Mouse (Mus musculus) neural tube, embryonic 12.5 days (tissue): ENCODE data around the gene Lrrn2. TPM values are rescaled to one million over a fixed set of nuclear protein-coding genes. Genes with fewer than 3 reads are reported as not detected.

ENCODE experiments used
- ATAC-seq: fragments of 200-750 bp; cut with Nextera tagmentation; 2 replicates; pipeline ENCODE4 v1.8.0; 2017; ENCODE audit warnings: low read depth, mild to moderate bottlenecking, moderate TSS enrichment, moderate library complexity; ENCODE audit not compliant: low FRiP score
- H3K27ac ChIP-seq: fragments of 300-500 bp; sonication (generic); 2 replicates; pipeline ENCODE4 v1.5.1; 2016
- H3K27me3 ChIP-seq: fragments of 300-500 bp; sonication (generic); replicated peaks from 2 replicates; pipeline ENCODE4 v1.6.1; 2016; ENCODE audit warnings: mild to moderate bottlenecking
- H3K36me3 ChIP-seq: fragments of 300-500 bp; sonication (generic); 2 replicates; pipeline ENCODE4 v1.6.1; 2016; ENCODE audit warnings: mild to moderate bottlenecking
- H3K4me1 ChIP-seq: fragments of 300-500 bp; sonication (generic); 2 replicates; pipeline ENCODE4 v1.6.1; 2016
- H3K4me2 ChIP-seq: fragments of 300-500 bp; sonication (generic); replicated peaks from 2 replicates; pipeline ENCODE4 v1.6.1; 2016; ENCODE audit warnings: mild to moderate bottlenecking
- H3K4me3 ChIP-seq: fragments of 300-500 bp; sonication (generic); 2 replicates; pipeline ENCODE4 v1.5.1; 2016
- H3K9ac ChIP-seq: fragments of 300-500 bp; sonication (generic); 2 replicates; pipeline ENCODE4 v1.6.1; 2016; ENCODE audit warnings: mild to moderate bottlenecking
- H3K9me3 ChIP-seq: fragments of 300-500 bp; sonication (generic); 2 replicates; pipeline ENCODE4 v1.6.1; 2016; ENCODE audit warnings: mild to moderate bottlenecking
- WGBS: fragments of 180-500 bp; shearing (Covaris S2); methylation state at CpG from one replicate; pipeline ENCODE4 v1.1.7; 2016; 5-methylcytosine and 5-hydroxymethylcytosine counted together
- polyA plus RNA-seq: library from polyadenylated mRNA; unstranded; fragments of >200 nt; fragmentation: Nextera tagmentation; extraction: Ambion mirVana; gene quantifications from 2 replicates; pipeline ENCODE4 v1.2.1, GENCODE M21; 2016

Lrrn2 gene
- polyA plus RNA-seq, 1 experiment from 2014 or later = 19.7 TPM

DNA sequence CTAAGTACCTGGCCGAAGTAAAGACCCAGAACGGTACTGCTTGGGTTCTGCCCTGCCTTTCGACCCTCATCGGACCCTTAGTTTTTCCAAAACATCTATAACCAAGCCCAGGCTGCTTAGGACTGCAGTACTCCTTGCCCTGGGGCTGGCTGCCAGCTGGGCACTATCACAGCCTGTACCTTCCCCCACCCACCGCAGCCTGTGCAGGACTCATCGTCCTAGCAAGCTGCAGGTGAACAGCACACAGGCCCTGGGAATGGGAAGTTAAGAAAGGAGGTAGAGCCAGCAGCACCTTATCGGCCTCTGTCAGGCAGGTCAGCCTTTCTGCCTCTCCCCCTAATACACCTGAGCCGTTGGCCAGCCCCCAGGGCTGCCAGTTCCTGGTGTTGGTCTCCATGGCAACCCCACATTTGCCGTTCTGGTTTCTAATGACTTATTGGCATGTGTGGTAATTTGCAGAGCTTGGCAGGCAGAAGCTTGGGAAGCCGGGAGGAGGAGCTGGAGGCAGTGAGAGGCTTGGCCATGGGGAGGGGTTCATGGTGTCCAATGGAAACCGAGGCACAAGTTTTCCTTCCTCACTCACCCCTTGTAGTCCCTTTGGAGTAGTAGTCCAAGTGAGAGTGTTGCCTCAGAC is 10.2 kb downstream of the Lrrn2 start:
- WGBS = 70% methylated on average over 11 of the region's 11 CpGs
- 0 out of 2 replicates have a peak, but pooled peaks cover 7% of the 10 kb centered on the region for H3K36me3 ChIP-seq
- H3K27ac ChIP-seq = no peak overlapping the region
- ATAC-seq = no peak
- peaks cover 13% of the 10 kb centered on the region for H3K4me1 ChIP-seq
- no peak overlapping the region for H3K4me3 ChIP-seq
- no peak overlapping the region for H3K4me2 ChIP-seq
- no peaks in the 10 kb centered on the region for H3K9me3 ChIP-seq
- H3K9ac ChIP-seq = no peak overlapping the region
- H3K27me3 ChIP-seq = no peaks in the 10 kb centered on the region; the same call in 1 of the 2 replicates

DNA sequence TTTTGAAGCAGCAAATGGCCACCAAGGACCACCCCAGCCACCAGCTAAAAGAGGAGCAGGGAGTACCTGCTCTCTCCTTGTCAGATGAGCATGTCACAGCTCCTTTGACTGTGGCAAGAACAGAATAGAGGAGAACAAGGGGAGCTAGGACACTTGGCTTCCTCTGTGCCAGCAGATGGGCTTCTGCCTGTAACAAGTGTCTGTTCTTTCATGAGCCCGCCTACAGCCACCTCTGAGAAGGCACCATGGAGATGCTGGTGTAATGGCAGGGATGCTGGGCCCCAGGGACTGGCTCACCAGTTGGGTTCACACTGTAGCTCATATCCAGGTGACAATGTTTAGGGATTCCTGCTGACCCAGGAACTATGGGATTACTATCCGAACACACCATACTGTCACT is 12.0 kb downstream of the Lrrn2 start:
- Histone ChIP-seq H3K9ac (no peak overlapping the region), H3K4me3 (no peak overlapping the region), H3K4me2 (no peak overlapping the region), H3K4me1 (peaks cover 8% of the 10 kb centered on the region), H3K27ac (no peak overlapping the region), H3K27me3 (no peaks in the 10 kb centered on the region), H3K36me3 (0 out of 2 replicates have a peak, but pooled peaks cover 7% of the 10 kb centered on the region), H3K9me3 (no peaks in the 10 kb centered on the region)
- 89% methylated on average over 2 of the region's 2 CpGs for WGBS
- no peak for ATAC-seq

DNA sequence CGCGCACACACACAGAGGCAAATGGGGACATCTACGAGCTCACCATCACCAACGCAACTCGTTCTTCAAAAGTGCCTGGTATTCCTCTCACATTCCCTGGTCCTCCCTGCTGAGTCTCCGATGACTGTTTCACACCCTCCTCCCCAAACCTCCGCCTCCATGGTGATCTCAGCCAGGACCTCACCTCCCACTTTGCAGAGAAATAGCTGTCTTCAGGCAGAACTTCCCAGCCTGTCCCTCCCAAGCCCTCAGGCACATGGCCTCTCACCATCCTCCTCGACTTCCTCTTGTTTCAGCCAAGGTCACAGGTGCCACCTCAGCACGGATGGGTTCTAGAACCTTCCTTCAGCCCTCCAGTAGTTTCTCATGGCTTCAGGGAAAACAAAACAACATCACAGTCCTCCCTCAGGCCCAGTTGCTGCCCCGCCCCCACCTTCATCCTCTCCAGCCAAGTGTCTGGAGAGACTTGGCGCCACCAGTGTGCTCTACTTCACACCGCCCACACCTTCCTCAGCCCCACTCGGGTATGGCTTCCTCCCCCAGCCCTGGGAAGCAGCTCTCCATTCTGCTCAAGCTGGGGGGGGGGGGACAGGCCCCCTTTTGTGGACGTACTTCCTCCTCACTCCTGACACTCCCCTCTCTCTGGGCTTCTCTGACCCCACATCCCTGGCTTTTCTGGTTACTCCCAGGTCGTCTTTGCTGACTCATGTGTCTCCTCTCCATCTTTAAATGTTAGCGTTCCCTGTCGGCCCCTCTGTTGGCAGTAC is 13.4 kb downstream of the Lrrn2 start:
- H3K9me3 ChIP-seq = no peaks in the 10 kb centered on the region
- H3K27ac ChIP-seq = no peak overlapping the region
- 73% methylated on average over 17 of the region's 17 CpGs for WGBS
- 0 out of 2 replicates have a peak, but pooled peaks cover 7% of the 10 kb centered on the region for H3K36me3 ChIP-seq
- ATAC-seq = no peak
- H3K27me3 ChIP-seq = no peaks in the 10 kb centered on the region
- H3K4me2 ChIP-seq = no peak overlapping the region
- no peak overlapping the region for H3K4me3 ChIP-seq
- no peak overlapping the region for H3K9ac ChIP-seq
- H3K4me1 ChIP-seq = peaks cover 8% of the 10 kb centered on the region

DNA sequence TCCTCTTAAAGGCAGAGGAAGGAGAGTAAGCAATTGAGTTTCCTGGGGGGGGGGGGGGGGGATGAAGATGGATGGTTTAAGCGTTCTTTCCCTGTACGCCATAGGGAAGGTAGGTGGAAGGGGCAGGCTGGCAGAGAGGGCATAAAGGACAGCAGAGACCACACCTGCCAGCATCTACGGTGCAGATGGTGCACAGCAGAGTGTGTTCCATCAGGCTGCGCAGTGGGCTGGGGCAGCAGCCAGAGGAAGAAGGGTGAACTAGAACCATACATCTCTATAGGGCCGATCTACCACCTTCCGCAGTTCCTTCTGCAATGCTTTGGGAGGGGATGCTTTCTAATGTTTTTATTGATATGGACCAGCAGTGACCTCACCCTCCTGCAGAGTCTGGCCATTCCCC is 19.0 kb downstream of the Lrrn2 start:
- Histone ChIP-seq H3K4me3 (no peak overlapping the region), H3K9ac (no peak overlapping the region), H3K4me2 (no peak overlapping the region), H3K27me3 (no peaks in the 10 kb centered on the region), H3K9me3 (no peaks in the 10 kb centered on the region), H3K27ac (no peak overlapping the region), H3K36me3 (no peaks in the 10 kb centered on the region), H3K4me1 (peaks cover 20% of the 10 kb centered on the region)
- no peak for ATAC-seq
- WGBS = 86% methylated on average over 6 of the region's 6 CpGs

DNA sequence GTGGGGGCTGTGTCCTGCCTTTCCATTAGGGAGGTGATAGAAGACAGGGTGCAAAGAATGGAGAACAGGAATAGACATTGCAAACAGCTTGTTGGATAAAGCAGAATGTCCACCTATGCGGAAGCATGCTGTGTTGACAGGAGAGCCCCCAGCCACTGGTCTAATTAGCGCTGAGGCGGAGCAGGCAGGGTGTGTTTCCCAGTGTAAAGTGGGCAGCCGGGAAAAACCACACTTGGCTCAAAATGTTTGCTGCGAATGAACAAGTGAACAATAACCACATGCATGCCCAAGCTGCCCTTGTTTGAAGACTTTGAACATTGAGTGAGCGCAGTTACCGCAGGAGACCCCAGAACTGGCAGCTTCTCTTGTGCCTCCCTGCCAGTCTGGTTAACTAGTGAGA is 19.6 kb downstream of the Lrrn2 start:
- WGBS = 74% methylated on average over 7 of the region's 7 CpGs
- H3K4me1 ChIP-seq = peaks cover 20% of the 10 kb centered on the region
- no peak overlapping the region for H3K27ac ChIP-seq

DNA sequence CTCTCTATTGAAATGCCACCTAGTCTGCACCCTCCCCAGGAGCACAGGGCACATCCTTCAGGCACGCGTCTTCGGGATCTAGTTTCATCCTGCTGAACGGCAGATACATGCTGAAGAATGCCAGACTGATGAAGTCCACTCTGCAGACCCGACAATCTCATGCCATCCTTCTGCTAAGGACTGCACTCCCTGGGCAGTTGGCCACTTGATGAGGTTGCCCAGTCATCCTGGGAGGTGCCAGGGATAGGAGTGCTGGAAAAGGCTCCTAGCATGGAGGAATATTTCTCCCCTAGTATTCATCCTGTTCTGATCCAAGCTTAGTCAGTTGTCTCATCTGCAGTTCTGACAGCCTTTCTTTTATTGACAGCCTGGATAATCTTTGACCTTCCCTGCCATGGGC is 20.9 kb downstream of the Lrrn2 start:
- Histone ChIP-seq H3K9me3 (no peaks in the 10 kb centered on the region), H3K9ac (no peak overlapping the region), H3K27me3 (no peaks in the 10 kb centered on the region), H3K4me2 (no peak overlapping the region), H3K4me3 (no peak overlapping the region), H3K36me3 (no peaks in the 10 kb centered on the region), H3K4me1 (peaks cover 20% of the 10 kb centered on the region), H3K27ac (no peak overlapping the region)
- ATAC-seq = no peak
- 84% methylated on average over 5 of the region's 5 CpGs for WGBS

More for the DNA sequence above, 19.6 kb downstream of the Lrrn2 start:
- H3K27me3 ChIP-seq = no peaks in the 10 kb centered on the region
- ATAC-seq = no peak
- H3K36me3 ChIP-seq = no peaks in the 10 kb centered on the region
- no peak overlapping the region for H3K9ac ChIP-seq
- H3K4me2 ChIP-seq = no peak overlapping the region
- no peak overlapping the region for H3K4me3 ChIP-seq
- no peaks in the 10 kb centered on the region for H3K9me3 ChIP-seq

DNA sequence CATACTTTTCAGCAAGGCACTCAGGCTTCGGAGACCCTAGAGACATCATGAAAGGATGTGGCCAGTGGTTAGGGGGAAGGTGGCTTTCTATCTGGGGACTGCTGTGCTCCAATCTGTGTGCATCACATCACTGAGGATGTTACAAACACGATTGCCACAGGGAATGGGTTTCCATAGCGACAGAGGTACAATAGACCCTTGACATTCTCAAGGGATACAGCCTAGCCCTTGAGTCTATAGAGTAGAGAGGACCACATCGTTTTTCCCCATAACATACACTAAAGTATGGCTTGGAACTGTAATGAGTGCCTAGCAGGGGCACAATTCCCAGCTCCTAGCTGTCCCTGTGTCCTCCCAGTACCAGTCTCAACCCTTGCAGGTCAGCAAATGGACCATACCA is 23.4 kb downstream of the Lrrn2 start:
- no peak for ATAC-seq
- H3K4me3 ChIP-seq = no peak overlapping the region
- H3K4me1 ChIP-seq = peaks cover 20% of the 10 kb centered on the region
- no peaks in the 10 kb centered on the region for H3K36me3 ChIP-seq
- no peak overlapping the region for H3K9ac ChIP-seq
- H3K4me2 ChIP-seq = no peak overlapping the region
- H3K27ac ChIP-seq = no peak overlapping the region
- WGBS = 61% methylated on average over 4 of the region's 4 CpGs
- no peaks in the 10 kb centered on the region for H3K27me3 ChIP-seq
- no peaks in the 10 kb centered on the region for H3K9me3 ChIP-seq

DNA sequence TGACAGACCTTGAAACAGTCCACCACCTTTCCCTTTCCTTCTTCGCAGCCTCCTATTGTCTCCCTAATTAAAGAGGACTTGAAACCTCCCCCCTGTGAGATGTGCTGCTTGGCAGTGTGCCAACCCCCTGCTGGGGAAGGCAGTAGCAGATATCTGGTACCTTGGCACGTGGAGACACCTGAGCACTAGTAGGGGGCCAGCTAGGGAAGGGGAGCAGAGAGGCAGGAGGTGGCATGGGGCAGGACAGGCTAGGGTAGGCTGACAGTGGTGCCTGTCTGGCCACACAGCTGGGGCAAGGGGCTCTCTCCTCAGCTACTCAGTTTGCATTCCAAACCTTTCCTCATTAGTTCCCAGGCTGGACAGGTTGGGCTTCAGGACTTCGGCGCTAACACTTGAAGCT is 29.0 kb downstream of the Lrrn2 start:
- Histone ChIP-seq H3K4me3 (no peak overlapping the region), H3K4me2 (no peak overlapping the region), H3K4me1 (peaks cover 10% of the 10 kb centered on the region), H3K9ac (no peak overlapping the region), H3K27ac (no peak overlapping the region), H3K27me3 (no peaks in the 10 kb centered on the region), H3K9me3 (no peaks in the 10 kb centered on the region), H3K36me3 (no peaks in the 10 kb centered on the region)
- no peak for ATAC-seq
- 71% methylated on average over 4 of the region's 4 CpGs for WGBS

DNA sequence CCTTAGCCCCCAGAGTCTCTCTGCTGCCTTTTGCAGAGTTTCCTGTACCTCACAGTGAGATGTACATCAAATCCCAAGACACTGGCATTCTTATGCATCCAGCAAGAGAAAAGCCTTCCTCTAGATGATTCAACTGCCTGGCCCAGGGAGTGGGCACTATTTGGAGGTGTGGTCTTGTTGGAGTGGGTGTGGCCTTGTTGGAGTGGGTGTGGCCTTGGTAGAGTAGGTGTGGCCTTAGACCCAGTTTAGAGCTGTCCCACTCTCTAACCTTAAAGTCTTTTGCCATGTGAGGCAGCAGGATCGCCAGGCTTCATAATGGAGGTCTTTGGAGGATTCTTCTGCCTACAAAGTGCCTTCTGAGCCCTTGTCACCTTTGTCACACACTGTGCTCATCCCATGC is 29.9 kb downstream of the Lrrn2 start:
- H3K9ac ChIP-seq = no peak overlapping the region
- WGBS = 83% methylated on average over 1 of the region's 1 CpGs
- no peak for ATAC-seq
- H3K4me3 ChIP-seq = no peak overlapping the region
- no peaks in the 10 kb centered on the region for H3K36me3 ChIP-seq
- H3K27ac ChIP-seq = no peak overlapping the region
- peaks cover 10% of the 10 kb centered on the region for H3K4me1 ChIP-seq
- H3K27me3 ChIP-seq = no peaks in the 10 kb centered on the region
- no peak overlapping the region for H3K4me2 ChIP-seq
- H3K9me3 ChIP-seq = no peaks in the 10 kb centered on the region

DNA sequence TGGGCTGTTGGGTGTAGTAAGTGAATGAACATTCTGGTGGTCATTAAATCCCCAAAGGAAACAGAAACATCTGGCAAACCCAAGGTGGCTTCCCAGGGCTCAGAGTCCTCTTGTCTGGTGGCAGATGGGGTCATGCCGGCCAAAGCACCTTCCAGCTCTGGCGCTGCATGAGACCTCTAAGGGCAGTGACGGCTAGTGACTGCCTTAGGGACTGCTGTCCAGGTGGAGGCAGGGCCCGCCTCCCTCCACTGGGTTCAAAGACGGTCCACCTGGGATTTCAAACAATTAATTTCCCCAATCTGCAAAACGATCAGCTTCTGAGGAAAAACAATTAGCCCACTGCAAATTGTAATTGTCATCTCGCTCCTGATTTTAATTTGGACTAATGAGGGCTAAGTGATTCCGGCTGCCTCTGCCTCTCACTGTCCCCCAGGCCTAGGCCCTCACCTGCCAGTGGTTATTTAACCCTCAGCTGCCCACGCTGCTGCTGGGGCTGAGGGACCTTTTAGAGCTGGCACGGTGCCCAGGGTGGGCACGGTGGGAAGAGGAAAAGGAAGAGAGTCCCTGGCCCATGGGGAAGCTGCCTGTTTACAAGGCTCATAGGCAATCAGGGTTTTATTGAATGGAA is 30.5 kb downstream of the Lrrn2 start:
- WGBS = 53% methylated on average over 11 of the region's 11 CpGs
- Histone ChIP-seq H3K4me1 (peaks cover 10% of the 10 kb centered on the region), H3K36me3 (no peaks in the 10 kb centered on the region), H3K27ac (no peak overlapping the region), H3K27me3 (no peaks in the 10 kb centered on the region), H3K4me2 (no peak overlapping the region), H3K9me3 (no peaks in the 10 kb centered on the region), H3K4me3 (no peak overlapping the region), H3K9ac (no peak overlapping the region)
- ATAC-seq = peak; percentile 44; the same call in 1 of the 2 replicates

DNA sequence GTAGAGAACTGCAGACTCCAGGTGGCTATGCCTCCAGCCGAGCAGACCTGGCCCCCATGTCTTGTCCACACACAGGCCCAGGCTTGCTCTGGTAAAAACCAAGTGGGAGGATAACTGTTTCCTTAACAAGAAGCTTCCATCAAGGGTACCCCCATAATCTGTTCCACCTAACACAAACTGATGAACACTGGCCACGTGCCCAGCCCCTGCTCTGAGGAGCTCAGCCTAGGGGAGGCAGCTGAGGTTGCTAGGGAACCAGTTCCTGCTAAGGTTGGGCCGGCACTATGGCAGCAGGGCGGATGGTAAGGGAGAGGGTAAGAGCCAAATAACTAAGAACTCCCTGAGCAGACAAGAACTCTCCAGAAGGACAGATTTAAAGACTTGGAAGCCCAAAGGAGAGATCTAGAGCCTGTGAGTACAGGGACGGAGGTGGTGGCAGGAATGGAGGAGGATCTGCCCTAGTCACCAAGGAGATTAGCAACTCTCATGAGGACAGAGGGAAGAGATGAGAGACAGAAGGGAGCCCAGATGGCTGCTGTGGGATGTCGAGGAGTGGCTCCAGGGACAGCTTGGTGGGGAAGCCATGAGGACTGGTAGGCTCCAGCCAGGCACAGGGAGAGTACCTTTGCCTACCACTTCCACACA is 35.9 kb downstream of the Lrrn2 start:
- 66% methylated on average over 6 of the region's 6 CpGs for WGBS
- peaks cover 31% of the 10 kb centered on the region for H3K4me1 ChIP-seq

DNA sequence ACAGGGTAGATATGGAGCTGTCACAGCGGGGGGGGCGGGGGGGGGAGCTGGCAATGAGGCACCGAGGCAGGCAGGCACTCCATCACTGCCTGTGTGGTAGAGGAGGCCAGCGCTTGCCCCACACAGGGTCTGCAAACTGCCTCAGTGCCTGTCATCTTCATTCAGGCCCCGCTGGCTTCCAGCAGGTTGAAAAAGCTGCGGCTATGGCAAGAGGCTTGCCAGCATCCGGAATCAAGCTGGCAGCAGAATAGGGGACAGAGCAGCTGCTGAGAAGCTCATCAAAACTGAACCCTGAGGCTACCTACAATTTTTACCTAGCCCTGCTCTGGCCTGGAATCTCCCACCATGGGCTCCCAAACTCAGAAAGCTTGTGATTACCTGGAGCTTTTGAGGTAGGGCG is 37.5 kb downstream of the Lrrn2 start:
- 6% methylated on average over 8 of the region's 8 CpGs for WGBS

More for the DNA sequence above, 35.9 kb downstream of the Lrrn2 start:
- H3K9me3 ChIP-seq = no peaks in the 10 kb centered on the region
- H3K4me3 ChIP-seq = no peak overlapping the region
- H3K36me3 ChIP-seq = no peaks in the 10 kb centered on the region
- no peak for ATAC-seq
- no peak overlapping the region for H3K4me2 ChIP-seq
- no peak overlapping the region for H3K9ac ChIP-seq
- H3K27me3 ChIP-seq = no peaks in the 10 kb centered on the region
- no peak overlapping the region for H3K27ac ChIP-seq

More for the DNA sequence above, 37.5 kb downstream of the Lrrn2 start:
- Histone ChIP-seq H3K9me3 (no peaks in the 10 kb centered on the region), H3K27me3 (no peaks in the 10 kb centered on the region), H3K4me1 (peaks cover 43% of the 10 kb centered on the region), H3K4me3 (no peak overlapping the region), H3K27ac (no peak overlapping the region), H3K9ac (no peak overlapping the region), H3K4me2 (peak overlapping the region; percentile 22), H3K36me3 (no peaks in the 10 kb centered on the region)
- no peak for ATAC-seq
